Mouse (Mus musculus) ES-E14 (cell line): ENCODE measurements at regions not wholly inside any gene's neighbourhood (a gene's known extent, or its start where the extent isn't known, plus 50 kb on each side); places are given as distances from the start of the nearest gene placed in this dataset.

Experiments
- HCFC1 ChIP-seq: IDR thresholded peaks from 2 replicates; pipeline ENCODE4 v1.6.1; 2012; ENCODE audit warnings: low read length, inconsistent platforms, borderline replicate concordance; ENCODE audit not compliant: insufficient read depth
- ZNF384 ChIP-seq: IDR thresholded peaks from 2 replicates; pipeline ENCODE4 v1.6.1; 2012; ENCODE audit warnings: low read depth, low read length, inconsistent platforms

DNA sequence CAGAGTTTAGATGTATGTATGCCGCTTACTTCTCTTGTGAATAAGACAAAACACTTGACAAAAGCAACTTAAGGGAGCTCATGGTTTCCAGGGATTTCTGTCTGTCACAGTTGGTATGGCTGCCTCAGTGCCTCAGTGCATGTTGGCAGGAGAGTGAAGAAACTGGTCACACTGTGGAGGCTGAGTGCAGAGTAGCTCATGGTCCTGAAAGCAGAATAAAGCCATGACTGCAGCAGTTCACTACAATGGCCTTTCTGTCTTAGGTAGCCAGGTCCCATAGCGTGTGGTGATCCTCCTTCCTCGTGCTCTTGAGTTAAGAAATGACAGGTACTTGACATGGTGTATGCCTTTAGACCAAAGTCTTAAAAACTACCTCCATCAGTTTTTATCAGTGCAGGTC lies 178.0 kb upstream of the Marcks start:
- TF ChIP-seq HCFC1 = no peak
- no peak for TF ChIP-seq ZNF384
